Mouse (Mus musculus): ENCODE data around the gene Agxt2. TPM values are rescaled to one million over a fixed set of nuclear protein-coding genes. Genes with fewer than 3 reads are reported as not detected.

Agxt2 gene
- polyA plus RNA-seq, 1 experiment from 2014 or later = 9.8 TPM

DNA sequence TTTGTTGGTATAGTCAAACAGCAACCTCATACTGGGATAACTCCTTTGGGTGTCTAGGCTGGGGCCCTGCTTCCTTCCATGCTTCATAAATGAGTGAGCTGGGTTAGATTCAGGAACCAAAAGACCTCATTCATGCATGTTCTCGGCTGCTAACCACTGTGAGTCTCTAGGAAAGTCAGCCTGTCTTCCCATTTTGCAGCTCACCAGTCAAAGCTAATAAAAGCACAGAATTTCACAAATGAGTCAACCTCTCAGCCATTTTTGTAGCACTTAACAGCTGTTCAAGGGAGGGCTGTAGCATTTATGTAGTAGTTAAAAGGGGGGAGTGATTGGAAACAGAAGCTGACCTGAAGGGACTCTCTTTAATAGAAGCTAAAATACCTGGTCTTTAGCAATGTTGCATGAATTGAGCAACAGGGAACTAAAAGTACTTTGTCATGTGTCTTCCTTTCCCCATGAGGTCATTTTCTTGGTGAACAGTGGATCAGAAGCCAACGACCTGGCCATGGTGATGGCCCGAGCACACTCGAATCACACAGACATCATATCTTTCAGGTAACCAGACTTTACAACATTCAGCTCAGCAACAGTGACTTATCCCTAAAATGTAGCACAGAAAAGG lies 20.1 kb downstream of the Agxt2 start:
- no peak overlapping the region for H3K27ac ChIP-seq (replicated peaks)
- 59% methylated on average over 4 of the region's 4 CpGs for WGBS (ENCODE audit: insufficient replicate concordance)
- H3K4me2 ChIP-seq = no peak overlapping the region
- no peaks in the 10 kb centered on the region for H3K9me3 ChIP-seq (replicated peaks)
- H3K4me3 ChIP-seq (replicated peaks) = no peak overlapping the region
- 0 out of 2 replicates have a peak, but pooled peaks cover 4% of the 10 kb centered on the region for H3K4me1 ChIP-seq (replicated peaks)
- H3K27me3 ChIP-seq = no peaks in the 10 kb centered on the region
- no peak overlapping the region for H3K9ac ChIP-seq
- no peak for ATAC-seq (ENCODE audit: insufficient read depth)
- H3K36me3 ChIP-seq (replicated peaks) = no peaks in the 10 kb centered on the region

DNA sequence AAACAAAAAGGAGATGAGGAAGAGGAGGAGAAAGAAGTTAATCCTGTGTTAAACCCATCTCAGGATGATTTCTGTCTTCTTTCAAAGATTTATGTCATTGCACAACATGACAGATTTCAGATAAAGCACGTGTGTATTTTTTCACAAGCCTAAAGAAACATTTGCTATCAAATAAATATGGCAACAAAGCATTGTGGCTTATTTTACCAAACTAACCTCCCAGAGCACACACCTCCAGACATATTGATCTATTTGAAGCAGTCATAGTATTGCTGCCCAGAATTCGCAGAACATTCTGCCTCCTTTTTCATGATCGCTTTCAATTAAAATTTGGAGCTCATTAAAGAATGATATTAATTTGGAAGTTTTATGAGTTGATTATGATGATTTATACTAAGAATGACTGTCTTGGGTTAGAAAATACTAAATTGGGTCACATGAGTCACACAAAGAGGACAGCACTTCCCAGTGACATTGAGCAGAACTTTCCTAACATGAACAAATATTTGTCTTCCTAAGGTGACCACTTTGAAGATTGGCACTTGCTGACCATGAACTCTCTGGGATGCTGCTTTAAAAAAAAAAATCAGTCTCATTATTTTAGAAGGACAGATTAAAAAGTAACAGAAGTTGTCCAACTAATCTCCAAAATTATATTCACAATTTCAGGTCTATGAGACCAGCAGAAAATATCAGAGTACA lies 21.6 kb downstream of the Agxt2 start:
- Histone ChIP-seq H3K36me3 (replicated peaks) (no peaks in the 10 kb centered on the region), H3K27ac (replicated peaks) (no peak overlapping the region), H3K27me3 (no peaks in the 10 kb centered on the region), H3K4me3 (replicated peaks) (no peak overlapping the region), H3K9ac (no peak overlapping the region), H3K9me3 (replicated peaks) (no peaks in the 10 kb centered on the region), H3K4me2 (no peak overlapping the region), H3K4me1 (replicated peaks) (0 out of 2 replicates have a peak, but pooled peaks cover 4% of the 10 kb centered on the region)
- 54% methylated on average over 3 of the region's 3 CpGs for WGBS (ENCODE audit: insufficient replicate concordance)
- peak; percentile 57; the same call in 1 of the 2 replicates for ATAC-seq (ENCODE audit: insufficient read depth)

DNA sequence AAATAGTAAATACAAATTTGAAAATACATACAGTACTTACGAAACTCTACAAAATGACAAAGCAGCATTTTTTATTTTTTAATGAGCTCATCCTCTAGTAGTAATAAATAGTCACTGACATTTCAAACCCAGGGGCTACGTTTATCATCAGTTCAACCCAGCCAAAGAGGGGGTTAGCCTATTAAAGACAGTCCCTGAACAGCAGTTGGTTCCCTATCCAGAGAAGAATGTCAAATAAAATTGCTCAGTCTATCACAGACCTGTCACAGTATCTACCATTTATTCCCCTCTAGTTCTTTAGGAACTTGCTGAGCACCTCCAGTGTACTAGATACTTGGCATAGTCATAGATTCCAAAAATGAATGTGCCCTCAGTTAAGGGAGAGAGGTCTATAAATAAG lies 28.9 kb downstream of the Agxt2 start:
- no peak overlapping the region for H3K27ac ChIP-seq (replicated peaks)
- H3K9me3 ChIP-seq (replicated peaks) = no peaks in the 10 kb centered on the region
- H3K27me3 ChIP-seq = no peaks in the 10 kb centered on the region
- no peaks in the 10 kb centered on the region for H3K36me3 ChIP-seq (replicated peaks)
- ATAC-seq (ENCODE audit: insufficient read depth) = no peak
- H3K4me1 ChIP-seq (replicated peaks) = no peaks in the 10 kb centered on the region
- no peak overlapping the region for H3K9ac ChIP-seq
- H3K4me3 ChIP-seq (replicated peaks) = no peak overlapping the region
- H3K4me2 ChIP-seq = no peak overlapping the region
- 48% methylated on average over 2 of the region's 2 CpGs for WGBS (ENCODE audit: insufficient replicate concordance)

GRCm38 (mm10) chr15:10399795-10400194 lies 41.5 kb downstream of the Agxt2 start:
- Histone ChIP-seq H3K27me3 (no peaks in the 10 kb centered on the region), H3K27ac (replicated peaks) (peak overlapping the region; percentile 57), H3K9me3 (replicated peaks) (no peaks in the 10 kb centered on the region), H3K9ac (no peak overlapping the region), H3K4me2 (no peak overlapping the region), H3K36me3 (replicated peaks) (no peaks in the 10 kb centered on the region), H3K4me3 (replicated peaks) (no peak overlapping the region), H3K4me1 (replicated peaks) (no peaks in the 10 kb centered on the region)
- WGBS (ENCODE audit: insufficient replicate concordance) = 55% methylated on average over 2 of the region's 2 CpGs
- peak; percentile 89 for ATAC-seq (ENCODE audit: insufficient read depth)

DNA sequence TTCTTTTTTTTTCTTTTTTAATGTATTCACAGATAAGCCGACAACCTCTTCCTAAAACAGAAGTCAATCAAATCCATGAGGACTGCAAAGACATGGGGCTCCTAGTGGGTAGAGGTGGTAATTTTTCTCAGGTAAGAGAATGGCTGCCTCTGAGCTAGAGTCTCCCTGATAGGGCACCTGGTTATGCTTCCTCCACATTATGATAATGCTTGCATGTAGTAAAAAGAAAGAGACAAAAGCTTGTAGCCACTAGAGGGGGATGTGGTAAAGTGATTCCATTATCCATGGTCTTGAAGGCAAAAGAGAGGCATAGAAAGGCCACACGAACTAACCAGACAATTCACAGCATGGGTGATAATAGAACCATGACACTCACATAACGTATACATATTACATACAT lies 42.1 kb downstream of the Agxt2 start:
- peak; percentile 43 for ATAC-seq (ENCODE audit: insufficient read depth)
- H3K27me3 ChIP-seq = no peaks in the 10 kb centered on the region
- no peak overlapping the region for H3K4me3 ChIP-seq (replicated peaks)
- no peaks in the 10 kb centered on the region for H3K4me1 ChIP-seq (replicated peaks)
- no peaks in the 10 kb centered on the region for H3K36me3 ChIP-seq (replicated peaks)
- no peak overlapping the region for H3K9ac ChIP-seq
- no peak overlapping the region for H3K4me2 ChIP-seq
- H3K9me3 ChIP-seq (replicated peaks) = no peaks in the 10 kb centered on the region
- no peak overlapping the region; the same call in 1 of the 2 replicates for H3K27ac ChIP-seq (replicated peaks)
- 46% methylated on average over 3 of the region's 3 CpGs for whole genome bisulfite sequencing (ENCODE audit: insufficient replicate concordance)

DNA sequence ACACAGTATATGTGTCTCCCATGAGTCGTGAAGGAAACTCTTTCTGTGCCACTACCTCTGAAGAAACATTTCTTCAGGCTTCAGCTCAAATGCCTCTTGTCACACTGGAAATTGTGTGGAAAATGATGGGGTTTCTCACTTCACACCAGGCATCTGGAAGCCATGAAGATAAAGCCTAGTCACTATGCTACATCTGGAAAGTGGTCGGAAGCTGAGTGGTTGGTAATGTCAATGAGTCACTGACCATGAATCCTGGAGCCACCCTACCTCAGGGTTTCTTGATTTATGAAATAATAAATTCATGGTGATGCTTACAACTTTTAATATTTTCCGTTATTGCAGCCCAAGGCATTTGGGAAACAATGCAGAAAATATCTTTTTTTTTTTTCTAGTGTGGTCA lies 51.5 kb downstream of the Agxt2 start:
- no peaks in the 10 kb centered on the region for H3K4me1 ChIP-seq (replicated peaks)
- no peak overlapping the region for H3K27ac ChIP-seq (replicated peaks)
- H3K9ac ChIP-seq = no peak overlapping the region
- no peaks in the 10 kb centered on the region for H3K27me3 ChIP-seq
- H3K36me3 ChIP-seq (replicated peaks) = no peaks in the 10 kb centered on the region
- H3K4me2 ChIP-seq = no peak overlapping the region
- no peak overlapping the region for H3K4me3 ChIP-seq (replicated peaks)
- WGBS (ENCODE audit: insufficient replicate concordance) = 55% methylated on average over 3 of the region's 3 CpGs
- no peak for ATAC-seq (ENCODE audit: insufficient read depth)
- no peaks in the 10 kb centered on the region for H3K9me3 ChIP-seq (replicated peaks)

DNA sequence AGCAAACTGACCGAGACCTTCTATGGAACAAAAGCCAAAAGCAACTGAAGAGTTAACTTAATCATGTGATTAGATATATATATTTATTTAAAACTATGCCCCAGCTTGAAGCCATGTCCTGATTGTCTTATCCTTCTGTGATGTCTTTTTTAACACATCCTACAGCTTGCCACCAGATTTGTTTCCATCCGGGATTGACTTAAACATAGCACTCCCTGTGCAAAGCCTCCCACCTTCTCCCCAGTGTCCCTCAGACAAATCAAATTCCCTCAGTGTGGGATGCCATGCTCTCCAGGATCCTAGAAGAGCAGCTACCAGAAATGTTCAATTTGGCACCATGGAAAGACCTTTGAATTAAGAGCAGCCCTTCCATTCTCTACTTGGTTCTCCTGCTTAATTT lies 52.5 kb downstream of the Agxt2 start:
- H3K9me3 ChIP-seq (replicated peaks) = no peaks in the 10 kb centered on the region
- WGBS (ENCODE audit: insufficient replicate concordance) = 80% methylated on average over 2 of the region's 2 CpGs
- no peaks in the 10 kb centered on the region for H3K27me3 ChIP-seq
- H3K4me3 ChIP-seq (replicated peaks) = no peak overlapping the region
- no peak for ATAC-seq (ENCODE audit: insufficient read depth)
- no peaks in the 10 kb centered on the region for H3K36me3 ChIP-seq (replicated peaks)
- H3K27ac ChIP-seq (replicated peaks) = no peak overlapping the region
- H3K4me2 ChIP-seq = no peak overlapping the region
- no peaks in the 10 kb centered on the region for H3K4me1 ChIP-seq (replicated peaks)
- no peak overlapping the region for H3K9ac ChIP-seq

- Histone ChIP-seq H3K9me3 (replicated peaks) (no peaks in the 10 kb centered on the region), H3K36me3 (replicated peaks) (no peaks in the 10 kb centered on the region), H3K4me1 (replicated peaks) (no peaks in the 10 kb centered on the region), H3K4me2 (no peak overlapping the region), H3K9ac (no peak overlapping the region), H3K4me3 (replicated peaks) (no peak overlapping the region), H3K27ac (replicated peaks) (no peak overlapping the region), H3K27me3 (no peaks in the 10 kb centered on the region)
- ATAC-seq (ENCODE audit: insufficient read depth) = no peak
- 63% methylated on average over 6 of the region's 6 CpGs for WGBS (ENCODE audit: insufficient replicate concordance)
These were observed 55.3 kb downstream of the Agxt2 start for GRCm38 (mm10) chr15:10413656-10414055.

DNA sequence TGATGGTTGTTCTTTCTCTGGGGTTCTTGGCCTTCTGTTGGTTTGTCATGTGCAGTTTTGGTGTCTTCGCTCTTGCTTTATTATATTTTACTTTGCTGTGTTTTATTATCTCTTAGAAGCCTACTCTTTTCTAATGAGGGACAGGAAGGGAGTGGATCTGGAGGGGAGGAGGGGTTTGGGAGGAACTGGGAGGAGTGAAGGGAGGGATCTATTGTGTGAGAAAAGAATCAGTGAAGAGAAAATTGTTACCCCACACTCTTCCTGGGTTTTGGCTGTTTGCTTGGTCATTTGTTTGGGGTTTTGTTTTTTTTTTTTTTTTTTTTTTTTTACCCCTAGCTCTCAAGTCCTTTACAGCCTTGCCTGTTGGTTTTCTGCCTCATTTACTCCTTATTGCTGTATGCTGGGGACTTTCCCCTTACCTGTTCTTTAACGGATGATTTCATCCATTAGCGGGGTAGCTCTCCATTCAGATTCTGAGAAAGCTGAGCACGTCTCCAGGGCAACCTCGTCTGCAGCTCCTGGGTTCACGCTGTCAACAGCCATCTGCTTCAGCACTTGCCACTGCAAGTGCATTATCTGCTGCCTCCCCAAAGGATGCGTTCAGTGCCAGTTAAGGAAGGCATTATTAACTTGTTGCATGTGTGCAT lies 62.9 kb downstream of the Agxt2 start:
- H3K4me1 ChIP-seq (replicated peaks) = no peaks in the 10 kb centered on the region
- no peaks in the 10 kb centered on the region for H3K27me3 ChIP-seq
- H3K27ac ChIP-seq (replicated peaks) = no peak overlapping the region
- ATAC-seq (ENCODE audit: insufficient read depth) = no peak
- H3K4me2 ChIP-seq = no peak overlapping the region
- 48% methylated on average over 7 of the region's 7 CpGs for WGBS (ENCODE audit: insufficient replicate concordance)
- H3K36me3 ChIP-seq (replicated peaks) = no peaks in the 10 kb centered on the region
- no peak overlapping the region for H3K4me3 ChIP-seq (replicated peaks)
- no peak overlapping the region for H3K9ac ChIP-seq
- no peaks in the 10 kb centered on the region for H3K9me3 ChIP-seq (replicated peaks)

DNA sequence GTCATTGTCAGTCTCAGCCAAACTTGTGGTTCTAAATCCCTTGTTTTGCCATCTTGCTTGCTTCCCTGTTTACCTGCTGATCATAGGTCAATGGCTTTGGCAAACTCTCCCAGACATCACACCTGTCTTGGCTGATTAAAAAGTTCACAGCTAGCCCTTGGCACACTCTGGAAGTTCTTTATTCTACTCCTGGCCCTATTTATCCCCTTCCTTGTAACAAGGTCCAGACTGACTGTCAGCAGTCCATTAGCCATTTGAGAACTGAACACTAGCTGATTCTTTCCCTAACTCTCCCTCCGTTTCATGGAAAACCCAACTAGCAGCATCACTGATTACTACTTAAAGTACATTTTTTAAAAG lies 63.4 kb downstream of the Agxt2 start:
- Histone ChIP-seq H3K9me3 (replicated peaks) (no peaks in the 10 kb centered on the region), H3K9ac (no peak overlapping the region), H3K36me3 (replicated peaks) (no peaks in the 10 kb centered on the region), H3K27me3 (no peaks in the 10 kb centered on the region), H3K4me1 (replicated peaks) (no peaks in the 10 kb centered on the region), H3K27ac (replicated peaks) (no peak overlapping the region), H3K4me2 (no peak overlapping the region), H3K4me3 (replicated peaks) (no peak overlapping the region)
- 80% methylated on average over 1 of the region's 1 CpGs for WGBS (ENCODE audit: insufficient replicate concordance)
- no peak for ATAC-seq (ENCODE audit: insufficient read depth)

DNA sequence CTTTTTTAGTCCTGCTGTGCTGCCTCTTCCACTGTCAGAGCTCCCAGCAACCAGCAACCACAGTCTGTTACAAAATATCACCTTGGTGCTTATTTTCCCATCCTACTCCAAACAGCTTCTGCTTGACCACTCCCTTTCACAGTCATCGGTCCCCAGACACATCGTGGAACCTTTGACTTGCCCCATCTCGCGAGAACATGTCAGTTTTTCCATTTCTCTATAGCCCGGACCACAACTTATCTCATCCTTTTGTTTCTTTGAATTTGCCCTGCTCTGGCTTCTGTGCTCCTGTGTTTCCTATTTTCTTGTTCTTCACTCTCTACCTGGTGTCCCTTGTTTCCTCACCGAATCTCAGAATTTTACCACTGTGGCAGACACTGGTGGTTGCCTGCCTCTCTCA lies 67.8 kb downstream of the Agxt2 start:
- Histone ChIP-seq H3K27me3 (no peaks in the 10 kb centered on the region), H3K9me3 (replicated peaks) (no peaks in the 10 kb centered on the region), H3K4me2 (no peak overlapping the region), H3K9ac (no peak overlapping the region), H3K4me1 (replicated peaks) (no peaks in the 10 kb centered on the region), H3K27ac (replicated peaks) (no peak overlapping the region), H3K36me3 (replicated peaks) (no peaks in the 10 kb centered on the region), H3K4me3 (replicated peaks) (no peak overlapping the region)
- no peak for ATAC-seq (ENCODE audit: insufficient read depth)
- 85% methylated on average over 6 of the region's 6 CpGs for WGBS (ENCODE audit: insufficient replicate concordance)
